Mouse (Mus musculus): ENCODE measurements around the gene Gnat1. TPM values are rescaled to one million over a fixed set of nuclear protein-coding genes. Genes with fewer than 3 reads are reported as not detected.

Gnat1 gene
- total RNA-seq, 2 experiments from 2014 or later, result not detected

- no peak for DNase-seq
Measured at GRCm38 (mm10) chr9:107674609-107675429, 4.7 kb downstream of the Gnat1 start.

- no peak for DNase-seq
Measured at GRCm38 (mm10) chr9:107670259-107670658, 9.3 kb downstream of the Gnat1 start.

- DNase-seq, result no peak
Measured at GRCm38 (mm10) chr9:107669480-107669945, 10.0 kb downstream of the Gnat1 start, which contains the start of gene Slc38a3. Gene Slc38a3, minus strand, starts transcription at chr9:107669530.

- DNase-seq, result no peak
Measured at GRCm38 (mm10) chr9:107668916-107669315, 10.6 kb downstream of the Gnat1 start.

GRCm38 (mm10) chr9:107668011-107668410, 11.5 kb downstream of the Gnat1 start:
- DNase-seq, result no peak

GRCm38 (mm10) chr9:107667219-107667618, 12.3 kb downstream of the Gnat1 start:
- DNase-seq, result peak; percentile 32 to 40

- no peak for DNase-seq
Measured at GRCm38 (mm10) chr9:107666751-107667205, 12.7 kb downstream of the Gnat1 start.

GRCm38 (mm10) chr9:107665308-107665707, 14.2 kb downstream of the Gnat1 start:
- no peak for DNase-seq

GRCm38 (mm10) chr9:107663525-107663924, 16.0 kb downstream of the Gnat1 start:
- no peak for DNase-seq

- DNase-seq, result no peak
Measured at GRCm38 (mm10) chr9:107662342-107662741, 17.2 kb downstream of the Gnat1 start.

- no peak for DNase-seq
Measured at GRCm38 (mm10) chr9:107660777-107661176, 18.7 kb downstream of the Gnat1 start.

GRCm38 (mm10) chr9:107659961-107660360, 19.6 kb downstream of the Gnat1 start:
- DNase-seq, result no peak

GRCm38 (mm10) chr9:107659551-107659950, 20.0 kb downstream of the Gnat1 start:
- DNase-seq, result peak; percentile 74 to 82

GRCm38 (mm10) chr9:107658096-107658495, 21.4 kb downstream of the Gnat1 start:
- DNase-seq, result no peak

- no peak for DNase-seq
Measured at GRCm38 (mm10) chr9:107657144-107657543, 22.4 kb downstream of the Gnat1 start.

GRCm38 (mm10) chr9:107654585-107654984, 24.9 kb downstream of the Gnat1 start:
- DNase-seq, result no peak

GRCm38 (mm10) chr9:107653474-107653873, 26.0 kb downstream of the Gnat1 start:
- no peak for DNase-seq

GRCm38 (mm10) chr9:107650708-107651481, 28.6 kb downstream of the Gnat1 start:
- DNase-seq, result no peak

- DNase-seq, result no peak
Measured at GRCm38 (mm10) chr9:107650225-107650624, 29.3 kb downstream of the Gnat1 start.

- DNase-seq, result no peak
Measured at GRCm38 (mm10) chr9:107648767-107649166, 30.7 kb downstream of the Gnat1 start.

- no peak for DNase-seq
Measured at GRCm38 (mm10) chr9:107646975-107647374, 32.5 kb downstream of the Gnat1 start.

- DNase-seq, result peak; percentile 72 to 73
Measured at GRCm38 (mm10) chr9:107645577-107645976, 33.9 kb downstream of the Gnat1 start.

GRCm38 (mm10) chr9:107645153-107645510, 34.4 kb downstream of the Gnat1 start:
- no peak for DNase-seq

Data from layer of hippocampus, postnatal 36 days (tissue).